Mouse (Mus musculus): ENCODE results near the gene Nf2.

DNA sequence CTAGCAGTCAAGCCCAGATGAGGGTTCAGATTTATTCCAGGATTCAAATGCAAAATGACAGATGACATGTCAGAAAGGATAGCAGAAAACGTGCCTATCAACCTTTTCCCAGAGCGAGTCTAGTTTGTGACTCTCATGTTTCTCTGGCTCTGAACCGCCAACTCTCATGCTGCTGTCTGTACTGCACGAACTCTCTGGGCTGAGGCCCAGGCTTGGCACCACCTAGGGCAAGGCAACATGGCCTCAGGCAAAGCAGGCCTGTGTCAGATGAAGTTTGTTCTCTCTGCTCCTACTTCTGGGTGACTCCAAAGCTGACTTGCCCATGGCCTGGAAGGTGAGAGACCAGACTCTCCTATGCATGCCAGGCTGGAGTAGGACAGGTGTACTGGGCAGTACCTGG lies 80.9 kb downstream of the Nf2 start:
- TF ChIP-seq CTCF (conservative IDR thresholded peaks at IDR 0.05; ENCODE audit: insufficient read depth, insufficient read length, low read depth, low read length) (no peak), POLR2A (IDR thresholded peaks at IDR 0.05; ENCODE audit: low read depth, low read length) (no peak)
